Mouse (Mus musculus) testis, adult 2 months (tissue): ENCODE measurements around the gene Nt5c. TPM values are rescaled to one million over a fixed set of nuclear protein-coding genes. Genes with fewer than 3 reads are reported as not detected.
"Not testable (repeated sequence)": the region's sequence is repeated elsewhere in the genome, so short reads cannot be mapped to it uniquely, and the experiment has no call there.

Experiments used
- H3K27ac ChIP-seq: fragments of 200-500 bp; 2 replicates; pipeline ENCODE4 v1.5.1; 2012; ENCODE audit warnings: low read depth, low read length; ENCODE audit not compliant: control insufficient read depth, insufficient read depth
- H3K27me3 ChIP-seq: fragments of 200-500 bp; 2 replicates; pipeline ENCODE4 v1.6.1; 2012; ENCODE audit warnings: mild to moderate bottlenecking, low read length, moderate library complexity; ENCODE audit not compliant: control insufficient read depth, insufficient read depth
- H3K36me3 ChIP-seq: fragments of 200-500 bp; 2 replicates; pipeline ENCODE4 v1.6.1; 2012; ENCODE audit warnings: mild to moderate bottlenecking, low read length; ENCODE audit not compliant: control insufficient read depth, insufficient read depth
- H3K4me1 ChIP-seq: fragments of 200-500 bp; 2 replicates; pipeline ENCODE4 v1.6.1; 2012; ENCODE audit warnings: low read length; ENCODE audit not compliant: control insufficient read depth, insufficient read depth
- H3K4me3 ChIP-seq: fragments of 200-500 bp; 2 replicates; pipeline ENCODE4 v1.5.1; 2012; ENCODE audit warnings: low read depth, mild to moderate bottlenecking, low read length, moderate library complexity, mixed read lengths; ENCODE audit not compliant: control insufficient read depth
- CTCF ChIP-seq: fragments of 200-500 bp; IDR thresholded peaks from 2 replicates; pipeline ENCODE4 v1.5.1; 2012; ENCODE audit warnings: low read depth, mild to moderate bottlenecking, inconsistent platforms, low read length, moderate library complexity; ENCODE audit not compliant: control insufficient read depth, insufficient read depth, insufficient replicate concordance
- POLR2A ChIP-seq: fragments of 200-500 bp; IDR thresholded peaks from 2 replicates; pipeline ENCODE4 v1.6.1; 2012; ENCODE audit warnings: low read depth, mild to moderate bottlenecking, inconsistent platforms, low read length, moderate library complexity; ENCODE audit not compliant: control insufficient read depth
- polyA plus RNA-seq: library from polyadenylated mRNA; depleted of rRNA; stranded (reverse); fragments of >200 nt; gene quantifications from 2 replicates; pipeline ENCODE4 v1.2.3, GENCODE M21; 2012

The Nt5c gene
- polyA plus RNA-seq, 1 experiment, result 34.0 TPM

GRCm38 (mm10) chr11:115488551-115489104 is 3.0 kb downstream of the Nt5c start:
- H3K4me3 ChIP-seq, result no peak overlapping the region
- H3K27me3 ChIP-seq, result no peaks in the 10 kb centered on the region

GRCm38 (mm10) chr11:115485155-115485554 is 6.5 kb downstream of the Nt5c start:
- H3K4me3 ChIP-seq, result no peak overlapping the region
- no peak overlapping the region for H3K27ac ChIP-seq
- no peaks in the 10 kb centered on the region for H3K4me1 ChIP-seq
- H3K27me3 ChIP-seq, result no peaks in the 10 kb centered on the region
- no peaks in the 10 kb centered on the region for H3K36me3 ChIP-seq
- no peak for TF ChIP-seq CTCF
- TF ChIP-seq POLR2A, result no peak

More at GRCm38 (mm10) chr11:115488551-115489104, 3.0 kb downstream of the Nt5c start:
- TF ChIP-seq POLR2A, result no peak
- TF ChIP-seq CTCF, result no peak
- Histone ChIP-seq H3K27ac (no peak overlapping the region), H3K4me1 (peaks cover 10% of the 10 kb centered on the region), H3K36me3 (no peaks in the 10 kb centered on the region)

- no peaks in the 10 kb centered on the region for H3K27me3 ChIP-seq
- no peak overlapping the region for H3K4me3 ChIP-seq
- H3K4me1 ChIP-seq, result no peaks in the 10 kb centered on the region
- H3K36me3 ChIP-seq, result no peaks in the 10 kb centered on the region
- TF ChIP-seq CTCF (peak; percentile 66; the same call in 1 of the 2 replicates), POLR2A (no peak)
- H3K27ac ChIP-seq, result no peak overlapping the region
Measured at GRCm38 (mm10) chr11:115483726-115484125, 7.9 kb downstream of the Nt5c start.

GRCm38 (mm10) chr11:115483278-115483677 is 8.4 kb downstream of the Nt5c start:
- no peaks in the 10 kb centered on the region for H3K36me3 ChIP-seq
- H3K27me3 ChIP-seq, result no peaks in the 10 kb centered on the region
- H3K4me3 ChIP-seq, result no peak overlapping the region
- TF ChIP-seq CTCF (no peak), POLR2A (no peak)
- H3K4me1 ChIP-seq, result no peaks in the 10 kb centered on the region
- H3K27ac ChIP-seq, result no peak overlapping the region

- no peaks in the 10 kb centered on the region for H3K4me1 ChIP-seq
- TF ChIP-seq POLR2A, result no peak
- TF ChIP-seq CTCF, result no peak
- H3K36me3 ChIP-seq, result no peaks in the 10 kb centered on the region
- no peaks in the 10 kb centered on the region for H3K27me3 ChIP-seq
- no peak overlapping the region for H3K4me3 ChIP-seq
- no peak overlapping the region for H3K27ac ChIP-seq
Measured at GRCm38 (mm10) chr11:115481553-115482259, 10.0 kb downstream of the Nt5c start.

GRCm38 (mm10) chr11:115478296-115478938 is 13.2 kb downstream of the Nt5c start:
- TF ChIP-seq CTCF (no peak), POLR2A (no peak)
- Histone ChIP-seq H3K4me3 (no peak overlapping the region), H3K36me3 (no peaks in the 10 kb centered on the region), H3K27ac (no peak overlapping the region), H3K27me3 (no peaks in the 10 kb centered on the region), H3K4me1 (peaks cover 16% of the 10 kb centered on the region)

DNA sequence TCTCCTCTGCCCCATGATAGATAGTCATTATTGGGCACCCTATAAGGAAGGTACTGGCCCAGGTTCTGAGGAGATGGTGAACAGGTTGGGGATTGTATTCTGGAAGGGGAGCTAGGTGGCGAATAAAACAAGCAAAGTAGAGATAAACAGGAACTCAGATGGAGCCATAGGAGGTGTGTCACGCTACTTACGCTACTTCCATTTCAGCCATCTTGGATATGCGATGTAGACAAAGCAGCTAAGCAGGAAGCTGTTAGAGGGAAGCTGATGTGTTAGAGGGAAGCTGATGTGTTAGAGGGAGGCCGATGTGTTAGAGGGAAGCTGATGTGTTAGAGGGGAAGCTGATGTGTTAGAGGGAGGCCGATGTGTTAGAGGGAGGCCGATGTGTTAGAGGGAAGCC is 14.3 kb downstream of the Nt5c start:
- H3K27ac ChIP-seq, H3K27me3 ChIP-seq, H3K36me3 ChIP-seq, H3K4me3 ChIP-seq: not testable (repeated sequence)
- H3K4me1 ChIP-seq, result peaks cover 16% of the 10 kb centered on the region

DNA sequence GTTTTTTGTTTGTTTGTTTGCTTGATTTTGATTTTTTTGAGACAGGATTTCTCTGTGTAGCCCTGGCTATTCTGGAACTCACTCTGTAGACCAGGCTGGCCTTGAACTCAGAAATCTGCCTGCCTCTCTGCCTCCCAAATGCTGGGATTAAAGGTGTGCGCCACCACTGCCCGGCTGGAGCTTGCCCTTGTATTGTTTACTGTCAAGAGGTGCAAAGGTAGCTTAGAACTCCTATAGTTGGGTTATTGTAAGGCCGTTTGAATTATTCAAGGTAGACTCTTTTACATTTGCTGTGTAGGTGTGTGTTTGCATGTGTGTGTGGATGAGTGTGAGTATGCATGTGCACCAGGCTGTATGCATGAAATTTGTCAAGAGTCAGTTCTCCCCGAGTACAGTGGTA is 15.0 kb downstream of the Nt5c start:
- not testable (repeated sequence) for H3K4me3 ChIP-seq

More for the DNA sequence above, 15.0 kb downstream of the Nt5c start:
- H3K27me3 ChIP-seq, H3K36me3 ChIP-seq, H3K27ac ChIP-seq: not testable (repeated sequence)
- H3K4me1 ChIP-seq, result peaks cover 16% of the 10 kb centered on the region
